Mouse (Mus musculus) embryo, embryonic 9.5 days (tissue): ENCODE results near the gene Clpb.

Experiments
- DNase-seq: peaks from one replicate; pipeline ENCODE4 v3.0.0-alpha.2; 2017; ENCODE audit errors: extremely low spot score

Clpb gene

DNA sequence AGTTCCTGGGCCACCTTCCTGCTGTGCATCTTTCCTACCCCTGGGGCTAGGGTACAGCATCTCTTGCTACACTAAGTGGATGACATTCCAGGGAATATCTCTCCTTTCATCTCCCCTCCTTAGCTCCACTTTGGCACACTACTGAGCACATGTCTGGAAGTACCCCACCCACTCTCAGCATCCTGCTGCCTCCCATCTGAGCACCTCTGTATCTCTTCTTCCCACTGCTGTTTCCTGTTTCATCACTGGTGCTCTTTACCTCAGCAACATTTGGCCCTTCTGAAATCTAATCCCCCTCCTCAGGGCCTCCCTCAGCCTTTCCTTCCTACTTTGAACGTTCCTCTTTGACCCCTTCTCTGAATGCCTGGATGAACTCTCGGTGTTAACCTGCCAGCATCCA, 63.5 kb downstream of the Clpb start:
- no peak for DNase-seq

DNA sequence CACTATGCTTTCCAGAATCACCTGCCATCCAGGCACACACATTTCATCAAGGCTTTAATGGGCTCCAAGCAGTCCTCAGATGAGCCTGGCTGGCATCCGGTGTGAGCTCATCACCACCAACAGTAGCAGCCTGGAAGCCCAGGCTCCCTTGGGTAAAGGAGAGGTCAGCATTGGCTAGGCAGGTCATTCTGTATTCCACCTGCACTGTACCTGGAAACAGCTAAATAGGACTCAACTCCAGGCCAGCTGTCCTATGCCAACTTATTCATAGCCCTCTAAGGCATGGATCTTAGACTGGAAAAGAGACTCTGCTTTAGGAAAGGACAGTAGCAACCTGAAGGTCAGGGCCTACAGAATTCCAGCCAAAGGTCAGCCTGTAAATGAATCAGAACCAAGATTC, 68.7 kb downstream of the Clpb start:
- no peak for DNase-seq

DNA sequence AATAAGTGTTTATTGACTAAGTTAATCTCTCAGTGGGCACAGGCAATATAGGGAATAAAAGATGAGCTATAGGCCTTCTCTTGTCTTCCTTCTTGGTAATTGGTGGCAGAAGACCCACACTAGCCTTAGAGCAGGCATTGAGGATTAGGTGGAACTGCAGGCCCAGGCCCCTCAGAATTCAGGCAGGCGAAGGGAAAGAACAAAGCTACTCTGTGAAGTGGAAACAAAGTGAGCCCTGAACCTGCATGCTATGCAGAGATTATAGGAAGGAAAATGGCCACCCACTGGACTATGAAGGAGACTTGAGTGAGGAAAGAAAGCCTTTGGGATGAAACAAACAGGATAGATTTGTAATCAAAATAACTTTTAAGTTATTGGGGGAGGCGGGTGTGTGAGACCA, 69.6 kb downstream of the Clpb start:
- no peak for DNase-seq

DNA sequence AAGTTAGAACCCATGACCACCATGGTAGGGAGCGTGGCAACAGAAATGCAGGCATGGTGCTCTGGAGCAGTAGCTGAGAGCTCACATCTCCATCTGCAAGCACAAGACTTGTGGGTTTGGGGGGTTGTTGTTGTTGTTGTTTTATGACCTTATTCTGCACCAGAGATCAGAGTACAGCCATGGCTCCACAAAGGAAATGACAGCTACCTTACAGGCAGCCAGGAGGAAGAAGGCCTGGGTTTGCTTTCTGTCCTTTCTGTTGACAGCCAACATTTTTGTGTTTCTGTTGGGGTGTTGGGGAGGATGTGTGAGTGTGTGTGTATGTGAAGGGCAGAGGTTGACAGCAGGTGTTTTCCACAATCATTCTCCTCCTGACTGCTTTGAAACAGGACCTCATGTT, 71.9 kb downstream of the Clpb start:
- no peak for DNase-seq

DNA sequence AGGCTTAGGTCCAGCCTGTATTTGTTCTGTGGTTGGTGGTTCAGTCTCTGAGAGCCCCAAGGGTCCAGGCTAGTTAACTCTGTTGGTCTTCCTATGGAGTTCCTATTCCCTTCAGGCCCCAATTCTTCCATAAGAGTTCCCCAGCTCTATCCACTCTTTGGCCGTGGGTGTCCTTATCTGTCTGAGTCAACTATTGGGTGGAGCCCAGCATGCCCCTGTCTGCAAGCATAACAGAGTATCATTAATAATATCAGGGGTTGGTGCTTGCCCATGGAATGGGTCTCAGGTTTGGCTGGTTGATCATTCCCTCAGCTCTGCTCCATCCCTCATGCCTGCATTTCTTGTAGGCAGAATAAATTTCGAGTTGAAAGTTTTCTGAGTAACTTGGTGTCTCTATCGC, 74.3 kb downstream of the Clpb start:
- no peak for DNase-seq

DNA sequence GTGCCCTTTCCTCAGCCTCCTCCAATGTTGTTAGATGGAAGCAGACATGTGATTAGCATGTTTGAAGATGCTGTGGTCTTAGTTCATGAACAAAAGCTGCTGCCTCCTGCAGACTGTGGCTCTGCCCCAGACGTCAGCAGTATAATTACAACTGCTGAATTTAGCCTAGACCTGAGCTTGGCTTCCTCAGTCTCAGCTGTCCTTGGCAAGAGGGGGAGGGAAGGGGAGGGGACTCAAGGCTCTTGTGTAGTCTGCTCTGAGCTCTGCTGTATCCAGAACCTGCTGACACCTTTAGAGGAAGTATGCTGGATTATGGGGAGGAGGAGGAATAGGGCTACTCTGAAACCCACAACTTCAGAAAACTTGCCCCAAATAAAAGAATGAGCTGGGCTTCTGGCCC, 76.2 kb downstream of the Clpb start:
- DNase-seq: no peak

DNA sequence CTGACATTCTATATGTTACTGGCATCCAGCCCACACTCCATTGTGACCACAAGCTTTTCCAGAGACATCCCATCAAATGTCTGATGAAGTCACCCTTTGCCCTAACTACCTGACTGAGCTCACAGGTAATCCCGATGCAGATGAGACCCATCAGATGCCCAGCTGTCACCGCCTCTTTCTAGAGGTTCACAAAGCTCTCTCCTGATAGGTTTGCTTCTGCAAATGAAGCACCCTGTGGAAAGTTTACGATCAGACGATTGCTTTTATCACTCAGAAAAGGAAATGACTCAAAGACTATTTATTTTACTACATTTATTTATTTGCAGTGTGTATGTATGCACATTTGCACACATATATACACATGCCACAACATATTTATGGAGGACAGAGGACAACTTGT, 80.1 kb downstream of the Clpb start:
- no peak for DNase-seq

DNA sequence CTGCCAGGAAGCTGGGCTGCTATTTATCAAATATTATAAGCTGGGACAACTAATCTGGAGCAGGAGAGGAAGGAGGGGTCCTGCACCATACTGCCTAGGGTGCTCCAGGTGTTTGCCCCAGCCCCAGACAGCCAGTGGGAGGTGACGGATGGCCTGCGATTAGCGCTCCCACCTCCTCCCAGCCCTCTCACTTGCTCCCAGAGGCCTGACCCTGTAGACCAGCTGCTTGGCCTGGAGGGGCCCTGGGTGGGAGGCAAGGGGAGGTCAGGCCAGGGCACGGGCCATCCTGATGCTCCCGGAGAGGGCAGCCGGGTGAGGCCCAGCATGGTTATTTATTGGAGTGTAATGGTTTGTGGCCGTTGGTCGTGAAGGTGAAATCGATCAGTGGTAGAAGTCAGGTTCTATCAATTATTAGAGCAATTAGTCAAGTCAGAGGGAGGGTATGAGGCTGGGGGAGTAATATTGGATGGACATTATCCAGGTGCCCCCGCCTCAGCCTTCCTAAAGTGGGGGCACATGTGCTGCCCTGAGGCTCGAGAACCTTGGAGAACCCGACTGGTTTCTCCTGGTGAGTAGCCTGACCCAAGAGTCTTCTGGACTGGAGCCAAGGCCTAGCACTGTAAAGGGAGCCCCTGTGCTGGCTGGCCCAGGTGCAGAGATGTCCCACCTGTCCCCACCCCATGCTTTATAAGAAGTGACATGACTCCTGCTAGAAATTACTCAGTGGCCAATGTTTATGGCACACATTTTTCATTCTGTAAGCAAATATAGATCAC, 83.3 kb downstream of the Clpb start:
- peak; percentile 31 for DNase-seq

DNA sequence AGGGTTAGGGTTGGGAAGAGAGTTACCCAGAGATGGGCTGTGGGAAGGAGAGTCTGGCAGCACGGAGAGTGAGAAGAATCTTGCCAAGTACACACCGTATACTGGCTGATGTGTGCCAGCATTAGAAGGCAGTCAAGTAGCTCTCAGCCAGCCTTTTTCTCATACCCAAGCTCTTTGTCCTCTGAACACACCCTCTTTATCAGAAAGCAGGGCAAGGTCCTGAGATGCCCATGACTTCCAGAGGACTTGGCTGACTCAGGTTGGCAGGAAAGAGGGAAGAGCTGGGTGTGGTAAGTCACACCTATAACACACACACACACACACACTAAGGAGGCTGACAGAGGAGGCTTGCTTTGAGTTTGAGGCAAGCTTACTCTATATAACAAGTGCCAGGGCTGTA, 86.8 kb downstream of the Clpb start:
- DNase-seq: no peak

DNA sequence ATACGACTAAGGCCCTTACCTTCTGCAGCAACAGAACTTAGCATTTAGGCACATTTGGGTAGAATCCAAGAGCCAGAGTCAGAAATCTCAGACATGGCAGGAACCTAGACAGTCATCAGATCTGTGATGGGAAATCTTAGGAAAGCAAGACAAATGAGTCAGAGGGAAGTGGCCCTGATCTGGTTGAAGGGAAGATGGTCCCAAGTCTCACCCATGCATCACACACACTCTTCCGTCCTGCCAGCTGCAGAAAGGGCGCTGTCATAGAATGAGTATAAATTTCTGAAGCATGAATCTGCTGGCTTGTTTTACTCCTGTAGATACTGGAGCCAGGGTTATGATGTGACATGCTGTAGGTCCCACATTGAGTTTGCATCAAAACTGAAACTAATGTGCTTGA, 88.9 kb downstream of the Clpb start:
- DNase-seq: no peak

DNA sequence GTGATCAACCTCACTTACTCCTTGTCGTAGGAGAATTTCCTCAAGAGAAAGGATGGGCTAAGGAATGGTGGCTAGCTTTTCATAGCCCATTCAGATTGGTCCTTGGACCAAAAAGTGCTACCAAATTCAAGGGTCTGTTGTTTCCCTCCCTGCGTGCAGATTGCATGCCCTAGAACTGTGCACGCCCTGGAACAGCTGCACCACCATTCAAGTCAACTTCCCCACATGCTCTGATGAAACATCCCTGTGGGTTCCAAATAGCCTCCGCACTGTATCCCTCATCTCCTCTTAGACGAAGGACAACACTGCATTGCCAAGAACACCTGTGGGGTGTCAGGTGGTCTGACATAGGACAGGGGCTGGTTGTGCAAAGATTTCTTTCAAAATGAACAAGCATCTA, 90.1 kb downstream of the Clpb start:
- no peak for DNase-seq

DNA sequence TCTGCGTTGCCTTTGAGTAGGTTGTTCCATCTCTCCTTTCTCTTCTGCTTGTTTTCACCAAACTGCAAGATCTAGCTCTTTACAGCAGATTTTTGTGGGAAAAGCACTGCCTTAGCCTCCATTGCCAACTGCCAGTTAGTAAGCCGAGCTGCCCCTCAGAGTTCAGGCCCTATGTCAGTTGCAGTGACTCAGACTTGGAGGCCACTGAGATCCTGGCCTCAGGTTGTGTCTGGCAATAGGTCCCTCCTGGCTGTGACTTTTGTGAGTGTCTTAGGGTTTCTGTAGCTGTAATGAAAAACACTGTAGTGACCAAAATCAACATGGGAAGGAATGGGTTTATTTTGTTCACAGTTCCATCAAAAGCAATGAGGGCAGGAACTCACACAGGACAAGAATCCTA, 91.0 kb downstream of the Clpb start:
- no peak for DNase-seq

DNA sequence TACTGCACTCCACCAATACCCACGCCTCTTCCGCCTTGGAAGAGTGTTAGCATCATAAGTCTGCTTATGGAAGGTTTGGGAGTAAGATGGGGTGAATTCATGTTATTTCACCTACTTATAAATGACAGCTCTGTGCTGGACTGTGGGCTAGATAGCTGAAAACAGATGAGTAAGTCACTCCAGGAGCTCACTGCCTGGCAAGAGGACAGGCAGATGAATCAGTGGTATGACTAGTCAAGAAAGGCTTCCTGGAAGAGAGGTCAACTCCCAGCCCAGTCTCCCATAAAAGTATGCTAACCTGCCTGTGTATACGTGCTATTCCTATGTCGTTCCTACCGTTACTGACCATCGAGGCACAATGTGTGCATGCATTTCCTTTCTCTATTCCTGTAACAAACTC, 91.9 kb downstream of the Clpb start:
- DNase-seq: no peak

DNA sequence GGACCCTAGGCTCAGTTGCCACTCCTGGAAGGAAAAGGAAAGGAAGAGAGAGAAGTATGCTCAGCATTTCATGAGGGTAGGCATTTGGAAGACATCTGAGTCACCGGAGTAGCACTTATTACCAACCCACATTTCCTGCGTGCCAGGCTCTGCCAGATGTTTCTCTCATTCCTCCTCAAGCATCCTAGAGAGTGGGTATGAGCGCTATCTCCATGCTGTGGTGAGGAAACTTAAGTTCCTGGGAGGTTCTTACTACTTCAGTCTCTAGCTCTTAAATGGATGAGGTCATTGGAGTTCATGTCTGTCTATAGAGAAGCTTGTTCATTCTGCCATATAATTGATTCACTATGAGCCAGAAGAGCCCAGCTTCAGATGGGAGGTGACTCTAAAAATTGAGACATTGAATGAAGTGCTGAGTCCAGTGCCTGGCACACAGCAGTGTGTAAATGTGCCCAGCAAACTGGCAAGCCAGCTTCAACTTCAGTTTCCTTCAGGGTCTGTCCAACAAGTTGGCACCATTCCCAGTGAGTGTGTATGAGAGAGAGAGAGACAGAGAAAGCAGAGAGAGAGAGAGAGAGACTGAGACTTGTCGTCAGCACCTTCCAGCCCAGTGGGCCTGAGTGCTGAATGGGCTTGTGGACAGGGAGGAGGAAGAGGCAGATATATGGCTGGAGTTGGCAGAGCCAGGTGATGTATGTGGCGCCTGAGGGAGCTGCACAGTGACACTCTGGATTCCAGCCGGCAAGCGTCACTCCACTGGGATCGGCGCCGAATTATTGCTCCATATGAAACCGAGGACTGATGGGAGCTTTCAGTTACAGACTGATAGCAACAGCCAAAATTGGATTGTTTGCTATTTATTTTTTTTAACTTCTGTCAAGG, 98.7 kb downstream of the Clpb start:
- DNase-seq: no peak

DNA sequence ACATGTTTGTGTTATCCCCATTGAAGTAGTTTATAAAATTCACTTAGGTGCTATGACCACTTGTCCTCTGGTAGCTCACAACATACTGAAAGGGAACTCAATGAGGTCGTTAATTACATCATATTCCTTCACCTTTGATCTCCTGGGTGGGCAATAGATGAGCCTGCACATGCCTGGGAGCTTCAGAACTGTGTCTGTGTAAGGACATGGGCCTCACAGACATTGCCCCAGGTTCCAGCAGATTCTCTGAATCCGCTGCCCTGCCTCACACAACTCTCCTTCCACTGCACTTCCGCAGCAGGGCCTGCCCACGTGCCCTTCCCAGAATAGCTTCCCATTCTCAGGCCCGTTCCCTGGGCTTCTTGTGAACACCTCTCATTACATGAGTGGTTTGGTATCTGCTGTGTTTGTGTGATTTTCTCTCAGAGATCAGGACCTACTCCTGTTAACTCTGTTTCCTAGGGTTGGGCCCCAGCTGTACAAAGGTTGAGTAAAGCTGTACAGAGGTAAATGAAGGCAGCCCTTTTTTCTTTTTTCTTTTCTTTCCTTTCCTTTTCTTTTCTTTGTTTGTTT, 104.0 kb downstream of the Clpb start:
- no peak for DNase-seq

DNA sequence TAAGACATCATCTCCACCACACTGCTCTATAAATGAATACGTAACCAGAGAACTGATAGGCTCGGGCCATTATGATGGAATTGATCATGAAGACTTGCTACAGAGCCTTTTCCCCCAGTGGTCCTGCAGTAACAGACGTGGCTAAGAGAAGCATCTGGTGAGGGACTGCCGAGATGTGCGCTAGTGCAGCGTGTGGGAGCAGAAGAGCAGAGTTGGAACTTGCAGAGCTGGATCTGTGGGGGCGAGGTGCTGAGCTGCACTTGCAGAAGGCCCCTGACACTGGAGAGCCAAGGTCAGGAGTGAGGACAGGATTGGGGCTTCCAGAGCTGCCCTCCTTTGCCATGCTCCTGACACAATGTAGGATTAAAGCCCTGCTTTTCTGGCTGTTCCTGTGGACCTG, 106.6 kb downstream of the Clpb start:
- no peak for DNase-seq

DNA sequence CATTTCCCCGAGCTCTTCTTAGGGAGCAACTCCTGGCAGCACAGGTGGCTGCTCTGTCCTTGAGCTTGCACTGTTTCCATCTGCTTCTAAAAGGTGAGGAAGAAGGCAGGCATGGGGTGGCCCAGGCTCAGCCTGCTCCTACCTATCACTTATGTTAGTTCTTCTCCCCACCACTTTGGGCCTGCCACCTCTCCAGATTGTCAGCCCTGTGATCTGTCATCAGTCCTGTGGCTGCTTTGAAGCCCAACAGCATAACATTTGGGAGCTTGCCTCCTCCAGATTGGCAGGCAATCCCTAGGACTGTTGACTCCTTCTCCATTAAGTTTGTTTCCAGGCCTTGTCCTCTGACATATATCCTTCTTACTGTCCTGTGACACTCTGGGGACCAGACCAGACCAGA, 108.2 kb downstream of the Clpb start:
- no peak for DNase-seq

DNA sequence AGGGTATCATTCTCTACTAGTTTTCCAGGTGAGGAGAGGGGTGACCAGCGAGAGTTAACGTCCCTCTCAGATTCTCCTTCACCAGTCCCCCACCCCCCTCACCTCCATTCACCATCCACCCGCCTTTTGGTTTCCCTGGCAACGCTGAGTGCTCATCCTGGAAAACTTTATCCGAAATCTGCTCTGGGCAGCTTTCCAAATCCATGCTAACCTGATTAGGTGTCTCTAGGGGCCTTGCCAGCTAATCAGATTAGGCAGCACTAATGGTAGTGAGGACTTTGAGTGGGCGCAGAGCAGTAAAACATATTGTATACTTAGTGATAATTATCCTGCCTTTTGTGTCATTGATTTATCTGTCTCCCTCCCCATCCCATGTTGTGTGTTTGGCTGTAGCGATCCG, 109.3 kb downstream of the Clpb start:
- DNase-seq: no peak

DNA sequence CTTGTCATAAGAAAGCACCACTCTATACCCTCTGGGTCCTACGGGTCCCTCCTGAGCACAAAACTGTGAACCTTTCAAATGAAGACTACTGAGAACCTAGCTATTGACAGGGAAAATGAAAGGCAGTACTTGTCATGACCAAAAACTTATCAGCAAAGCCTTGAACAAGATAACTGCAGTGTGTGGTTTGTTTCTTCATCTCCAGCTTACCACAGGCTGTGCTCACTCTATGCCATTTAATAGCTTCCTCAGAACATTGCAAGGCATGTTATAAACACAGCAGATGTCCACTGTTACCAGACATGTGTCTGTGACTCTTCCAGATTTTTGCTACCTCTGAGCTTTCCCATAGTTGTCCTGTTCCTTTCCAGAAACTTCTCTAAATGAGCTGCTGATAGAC, 113.6 kb downstream of the Clpb start:
- no peak for DNase-seq

DNA sequence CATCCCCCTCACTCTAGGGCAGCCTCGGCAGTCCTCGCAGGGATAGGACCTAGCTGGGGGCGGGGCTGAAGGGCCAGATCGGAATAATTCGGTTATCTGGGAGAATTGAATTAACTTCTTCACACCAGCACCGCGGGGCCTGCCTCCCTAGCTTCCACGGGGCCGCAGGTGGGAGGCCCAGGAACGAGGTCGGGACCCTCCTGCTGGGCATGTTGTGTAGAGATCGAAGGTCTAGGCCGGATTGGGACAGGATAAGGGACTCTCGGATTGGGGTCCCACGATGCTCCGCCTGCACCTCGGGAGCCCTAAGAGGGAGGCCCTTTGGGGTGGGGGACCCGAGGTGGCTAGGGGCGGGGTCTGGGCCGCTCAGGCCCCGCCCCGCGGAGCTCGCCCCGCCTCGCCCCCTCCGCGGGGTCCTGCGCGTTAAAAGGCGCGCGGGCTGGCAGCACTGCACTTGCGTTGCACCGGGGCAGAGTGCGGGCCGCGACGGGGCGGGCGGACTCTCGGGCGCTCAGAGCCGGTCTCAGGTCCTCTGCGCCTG, 154.5 kb downstream of the Clpb start, which contains the start of gene Phox2a:
Gene Phox2a (plus strand): TSS at position 453 of the 541 bp plus-strand sequence.
- no peak for DNase-seq

DNA sequence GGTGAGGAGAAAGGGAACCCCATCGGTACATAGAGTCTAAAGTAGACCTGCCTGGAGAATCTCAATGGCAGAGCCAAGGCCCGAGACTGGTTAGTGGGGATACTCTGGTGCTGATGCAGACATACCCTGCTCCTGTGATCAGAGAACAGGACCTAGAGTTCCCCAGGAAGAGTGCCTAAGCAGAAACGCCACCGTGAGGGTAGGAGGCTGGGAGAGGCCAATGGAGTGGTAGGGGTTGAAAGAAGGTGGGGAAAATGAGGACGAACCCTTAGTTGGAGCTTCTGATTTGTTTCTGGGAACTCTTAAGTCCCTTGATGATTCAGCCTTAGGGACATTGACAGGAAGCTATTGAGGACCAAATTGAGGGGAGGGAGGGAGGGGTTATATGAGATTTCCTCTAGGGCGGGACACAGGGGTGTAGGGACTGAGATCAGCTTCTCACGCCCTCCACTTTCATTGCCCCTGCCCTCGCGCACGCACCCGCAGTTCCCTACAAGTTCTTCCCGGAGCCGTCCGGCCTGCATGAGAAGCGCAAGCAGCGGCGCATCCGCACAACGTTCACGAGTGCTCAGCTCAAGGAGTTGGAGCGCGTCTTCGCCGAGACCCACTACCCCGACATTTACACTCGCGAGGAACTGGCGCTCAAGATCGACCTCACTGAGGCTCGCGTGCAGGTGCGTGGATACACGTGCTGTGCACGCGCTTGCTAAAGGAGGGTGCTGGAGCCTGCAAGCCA, 157.0 kb downstream of the Clpb start:
- DNase-seq: peak; percentile 41
